Mouse (Mus musculus): ENCODE measurements around the gene Gtf2b. TPM values are rescaled to one million over a fixed set of nuclear protein-coding genes. Genes with fewer than 3 reads are reported as not detected.

Gene Gtf2b
- 66.0 TPM for total RNA-seq (2023)

DNA sequence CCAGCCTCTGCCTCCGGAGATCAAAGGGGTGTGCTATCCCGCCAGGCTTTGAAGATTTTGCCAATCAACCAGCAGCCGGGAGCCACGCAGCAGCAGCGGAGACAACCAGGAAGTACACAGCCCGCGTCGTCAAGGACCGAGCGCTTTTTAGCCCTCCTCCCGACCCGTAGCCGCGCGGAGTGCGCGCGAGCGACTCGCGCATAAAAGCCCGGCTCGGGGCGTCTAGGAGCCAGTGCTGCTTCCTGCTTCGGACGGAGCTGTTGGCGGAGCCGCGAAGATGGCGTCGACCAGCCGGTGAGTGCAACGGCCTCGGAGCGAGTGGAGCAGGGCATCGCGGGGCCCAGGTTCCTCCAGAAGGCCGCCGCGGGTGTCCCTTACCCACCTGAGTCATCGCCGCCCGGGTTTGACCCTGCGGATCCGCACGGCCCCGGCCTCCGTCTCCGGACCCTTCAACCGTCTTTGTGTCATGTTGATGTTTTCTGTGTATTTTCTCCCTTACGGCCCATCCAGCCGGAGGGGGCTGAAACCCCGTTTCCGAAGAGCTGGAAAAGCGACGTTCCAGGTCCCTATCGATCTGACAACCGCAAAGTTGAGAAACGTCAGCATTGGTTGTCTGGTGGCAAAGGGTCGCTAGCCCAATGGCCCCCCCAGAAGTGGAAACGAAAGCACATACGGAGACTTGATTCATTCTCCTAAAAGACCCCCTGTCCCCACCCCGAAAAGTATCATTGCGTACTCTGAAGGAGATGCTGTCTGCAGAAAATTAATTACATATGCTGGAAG, at the start of gene Gtf2b:
Gene Gtf2b (plus strand): TSS at position 51 of the 783 bp plus-strand sequence.

Other genes with a start within 250 kb of the Gtf2b start
- gene Gbp7, start 234.7 kb upstream of the Gtf2b start, total RNA-seq (2023) = 44.8 TPM
- gene Gbp3, start 205.0 kb upstream of the Gtf2b start, total RNA-seq (2023) = 121 TPM
- not detected for gene Gbp2b, start 170.2 kb upstream of the Gtf2b start, total RNA-seq (2023)
- 44.0 TPM for gene Gbp2, start 144.4 kb upstream of the Gtf2b start, total RNA-seq (2023)
- 2.4 TPM for gene Kyat3, start 64.0 kb upstream of the Gtf2b start, total RNA-seq (2023)
- gene Pkn2, start 117.0 kb downstream of the Gtf2b start, total RNA-seq (2023) = 77.2 TPM